ENCODE assay signal across 14 mouse cellular contexts in the genomic region with DNA sequence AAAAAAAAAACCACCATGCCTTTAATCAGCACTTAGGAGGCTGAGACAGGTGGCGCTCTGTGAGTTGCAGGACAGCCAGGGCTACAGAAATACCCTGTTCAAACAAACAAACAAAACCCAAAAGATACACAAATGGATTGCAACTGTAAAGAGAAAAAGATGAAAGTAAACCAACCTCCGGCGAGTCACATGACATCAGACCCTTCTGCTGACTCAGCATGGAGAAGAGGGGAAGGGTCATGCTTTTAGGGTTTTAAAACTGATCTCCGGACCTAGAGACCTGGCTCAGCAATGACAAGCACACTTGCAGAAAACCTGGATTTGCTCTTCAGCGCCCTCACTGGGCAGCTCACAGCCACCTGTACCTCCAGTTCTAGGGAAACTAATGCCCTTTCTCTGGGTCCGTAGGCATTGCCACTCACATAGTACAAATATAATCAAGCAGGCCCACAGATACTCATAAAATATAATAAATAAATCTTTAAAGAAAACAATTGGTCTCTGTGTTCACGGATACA. TPM values are rescaled to one million over a fixed set of nuclear protein-coding genes. Genes with fewer than 3 reads are reported as not detected.
DNase-seq lines count a peak whose midpoint lies in the region; ATAC-seq and TF ChIP-seq lines count a peak whose summit lies in the region.
"Had no signal": no experiment of that assay in that cellular context is flagged by ENCODE, and none has a peak within 500 bp of the region (broad histone marks: within the 10 kb centered on the region; RNA-seq: fewer than 3 reads in every experiment).

No protein-coding gene starts in this region.

- H3K36me3 ChIP-seq in lung, postnatal 0 days (ENCODE audit: insufficient read depth, low read length) = no peaks in the 10 kb centered on the region
- no peaks in the 10 kb centered on the region for H3K36me3 ChIP-seq in neural tube, embryonic 15.5 days
- H3K36me3 ChIP-seq: G1E; liver, embryonic 13.5 days had no signal

- 45% methylated on average over 7 of the region's 7 CpGs for WGBS in lung, postnatal 0 days
- 52% methylated on average over 7 of the region's 7 CpGs for WGBS in lung, adult 2 months
- WGBS in bone marrow, adult 2 months = 42% methylated on average over 7 of the region's 7 CpGs
- 61% methylated on average over 7 of the region's 7 CpGs for WGBS in neural tube, embryonic 15.5 days

- peak; percentile 43 for TF ChIP-seq CTCF in lung, postnatal 0 days (IDR thresholded peaks at IDR 0.05)
- TF ChIP-seq CTCF in lung, adult 2 months (IDR thresholded peaks at IDR 0.05; ENCODE audit: insufficient read depth, low read length) = no peak
- 0 out of 2 replicates have a peak, but pooled peaks have one; percentile 6 for TF ChIP-seq CTCF in bone marrow, adult 2 months (IDR thresholded peaks at IDR 0.05; ENCODE audit: control insufficient read depth, insufficient read depth, low read length)

- no peak for TF ChIP-seq POLR2A in lung, adult 2 months (IDR thresholded peaks at IDR 0.05; ENCODE audit: borderline replicate concordance, extremely low read depth, low read depth, low read length)
- TF ChIP-seq POLR2A in bone marrow, adult 2 months (IDR thresholded peaks at IDR 0.05; ENCODE audit: borderline replicate concordance, control insufficient read depth, low read depth, low read length) = no peak

- H3K4me3 ChIP-seq in lung, postnatal 0 days (ENCODE audit: low read depth, low read length) = no peak overlapping the region
- H3K4me3 ChIP-seq in lung, adult 2 months (replicated peaks; ENCODE audit: extremely low read depth, low read depth, low read length) = no peak overlapping the region
- no peak overlapping the region for H3K4me3 ChIP-seq in bone marrow, adult 2 months (replicated peaks; ENCODE audit: control insufficient read depth, low read depth, low read length)
- no peak overlapping the region for H3K4me3 ChIP-seq in neural tube, embryonic 15.5 days (replicated peaks)
- H3K4me3 ChIP-seq: liver, embryonic 13.5 days had no signal

- H3K4me1 ChIP-seq in lung, postnatal 0 days (ENCODE audit: insufficient read depth, low read depth, low read length) = no peaks in the 10 kb centered on the region
- H3K4me1 ChIP-seq in lung, adult 2 months (ENCODE audit: control insufficient read depth, insufficient read depth, low read length) = no peaks in the 10 kb centered on the region
- H3K4me1 ChIP-seq in bone marrow, adult 2 months (ENCODE audit: control insufficient read depth, insufficient read depth, low read length) = no peaks in the 10 kb centered on the region
- no peaks in the 10 kb centered on the region for H3K4me1 ChIP-seq in neural tube, embryonic 15.5 days

- no peak overlapping the region for H3K9ac ChIP-seq in lung, postnatal 0 days (replicated peaks; ENCODE audit: low read depth)
- no peak overlapping the region for H3K9ac ChIP-seq in neural tube, embryonic 15.5 days (replicated peaks)
- H3K9ac ChIP-seq: forebrain, postnatal 0 days; liver, embryonic 13.5 days had no signal

- no peak overlapping the region for H3K27ac ChIP-seq in lung, postnatal 0 days (ENCODE audit: low read length)
- H3K27ac ChIP-seq in bone marrow, adult 2 months (ENCODE audit: control insufficient read depth, insufficient read depth, low read depth, low read length, poor library complexity) = no peak overlapping the region
- H3K27ac ChIP-seq in neural tube, embryonic 15.5 days (replicated peaks) = no peak overlapping the region
- H3K27ac ChIP-seq: liver, embryonic 13.5 days had no signal

- H3K9me3 ChIP-seq in lung, postnatal 0 days (ENCODE audit: low read length) = no peaks in the 10 kb centered on the region
- H3K9me3 ChIP-seq in neural tube, embryonic 15.5 days (replicated peaks) = no peaks in the 10 kb centered on the region
- H3K9me3 ChIP-seq: G1E; liver, embryonic 13.5 days had no signal

- DNase-seq in cerebellum, postnatal 10 days = peak; percentile 10 to 14
- no peak for DNase-seq in cerebellum, adult 8-10 months
- DNase-seq in lung, postnatal 0 days (ENCODE audit: low spot score) = no peak
- no peak for DNase-seq in lung, adult 2 months
- DNase-seq in thymus, postnatal 0 days (ENCODE audit: low spot score) = peak; percentile 4
- no peak for DNase-seq in right cerebral cortex, postnatal 4 days
- DNase-seq: forebrain, postnatal 0 days; layer of hippocampus, postnatal 36 days; liver, embryonic 13.5 days had no signal

- no peak for TF ChIP-seq EP300 in lung, postnatal 0 days (IDR thresholded peaks at IDR 0.05)

- no peaks in the 10 kb centered on the region for H3K27me3 ChIP-seq in lung, postnatal 0 days (replicated peaks; ENCODE audit: insufficient read depth, low read length)
- no peaks in the 10 kb centered on the region for H3K27me3 ChIP-seq in neural tube, embryonic 15.5 days (replicated peaks)
- H3K27me3 ChIP-seq: liver, embryonic 13.5 days had no signal

- ATAC-seq in lung, postnatal 0 days = no peak
- no peak for ATAC-seq in neural tube, embryonic 15.5 days (ENCODE audit: low FRiP score)
- ATAC-seq: forebrain, postnatal 0 days; midbrain, embryonic 16.5 days had no signal

- H3K4me2 ChIP-seq in lung, postnatal 0 days (replicated peaks; ENCODE audit: low read depth, low read length) = no peak overlapping the region
- H3K4me2 ChIP-seq in neural tube, embryonic 15.5 days = no peak overlapping the region
- H3K4me2 ChIP-seq: liver, embryonic 13.5 days had no signal

RNA-seq across cellular contexts. Expression of a gene that starts 9.0 kb away (rescaled TPM):
- not detected in 2 replicates for polyA plus RNA-seq in lung, postnatal 0 days (2015; fragmentation: Nextera tagmentation; extraction: Ambion mirVana)
- 0.03 and 0.36 TPM in 2 replicates for polyA plus RNA-seq in lung, adult 2 months (2012; rRNA removed)
- not detected in 2 replicates for polyA plus RNA-seq in bone marrow, adult 2 months (2011; ENCODE audit: insufficient read depth, insufficient read length, low replicate concordance, missing spikeins)
- 0.03 TPM in 1 of 2 replicates, not detected in the other for polyA plus RNA-seq in thymus, postnatal 0 days (2015; fragmentation: Nextera tagmentation; extraction: Ambion mirVana)
- 0.04 TPM in 1 of 2 replicates, not detected in the other for polyA plus RNA-seq in neural tube, embryonic 15.5 days (2015; fragmentation: Nextera tagmentation; extraction: Ambion mirVana)
- polyA plus RNA-seq: forebrain, postnatal 0 days; G1E; heart, embryonic 14.5 days; liver, embryonic 13.5 days; midbrain, embryonic 16.5 days had no signal

Comparison
In these comparisons a context has a peak if more than half of its experiments do, and no peak if none do; other contexts are left out.
1. DNase-seq: peak in cerebellum, postnatal 10 days (2 of 2) and thymus, postnatal 0 days (single experiment); none in cerebellum, adult 8-10 months (single experiment), lung, postnatal 0 days (single experiment), lung, adult 2 months (single experiment) and right cerebral cortex, postnatal 4 days (single experiment).